Mouse (Mus musculus) hindbrain, embryonic 14.5 days (tissue): ENCODE data around the gene Gm20518. TPM values are rescaled to one million over a fixed set of nuclear protein-coding genes. Genes with fewer than 3 reads are reported as not detected.

Experiments used
- ATAC-seq: fragments of 200-750 bp; cut with Nextera tagmentation; 2 replicates; pipeline ENCODE4 v1.8.0; 2017; ENCODE audit warnings: moderate number of reproducible peaks, mild to moderate bottlenecking, moderate TSS enrichment, moderate library complexity; ENCODE audit not compliant: low FRiP score
- DNase-seq: peaks from one replicate; pipeline ENCODE4 v3.0.0-alpha.2; 2015; ENCODE audit warnings: low spot score
- H3K27ac ChIP-seq: fragments of 300-500 bp; sonication (generic); 2 replicates; pipeline ENCODE4 v1.5.1; 2014; ENCODE audit warnings: mild to moderate bottlenecking, moderate library complexity
- H3K27me3 ChIP-seq: fragments of 300-500 bp; sonication (generic); 2 replicates; pipeline ENCODE4 v1.6.1; 2014; ENCODE audit warnings: mild to moderate bottlenecking, low read length, mixed read lengths; ENCODE audit not compliant: control insufficient read depth, insufficient read depth
- H3K36me3 ChIP-seq: fragments of 300-500 bp; sonication (generic); replicated peaks from 2 replicates; pipeline ENCODE4 v1.6.1; 2014; ENCODE audit not compliant: control insufficient read depth, insufficient read depth
- H3K4me1 ChIP-seq: fragments of 300-500 bp; sonication (generic); replicated peaks from 2 replicates; pipeline ENCODE4 v1.6.1; 2014; ENCODE audit warnings: antibody characterized with exemption, low read length, mixed read lengths; ENCODE audit not compliant: control insufficient read depth, insufficient read depth
- H3K4me2 ChIP-seq: fragments of 300-500 bp; sonication (generic); replicated peaks from 2 replicates; pipeline ENCODE4 v1.6.1; 2014; ENCODE audit warnings: mild to moderate bottlenecking, moderate library complexity
- H3K4me3 ChIP-seq: fragments of 300-500 bp; sonication (generic); replicated peaks from 2 replicates; pipeline ENCODE4 v1.5.1; 2014; ENCODE audit warnings: mild to moderate bottlenecking, low read length
- H3K9ac ChIP-seq: fragments of 300-500 bp; sonication (generic); 2 replicates; pipeline ENCODE4 v1.6.1; 2014
- H3K9me3 ChIP-seq: fragments of 300-500 bp; sonication (generic); 2 replicates; pipeline ENCODE4 v1.6.1; 2016; ENCODE audit warnings: low read length; ENCODE audit not compliant: control insufficient read depth
- WGBS: fragments of 180-500 bp; shearing (Covaris S2); extraction: QIAGEN DNeasy Blood & Tissue Kit; methylation state at CpG from one replicate; pipeline ENCODE4 v1.1.7; 2014; 5-methylcytosine and 5-hydroxymethylcytosine counted together
- polyA plus RNA-seq: library from polyadenylated mRNA; unstranded; fragments of >200 nt; fragmentation: Nextera tagmentation; extraction: Ambion mirVana; gene quantifications from 2 replicates; pipeline ENCODE4 v1.2.1, GENCODE M21; 2014

Gene Gm20518
- polyA plus RNA-seq, 1 experiment from 2014 or later, result 0.48 TPM

DNA sequence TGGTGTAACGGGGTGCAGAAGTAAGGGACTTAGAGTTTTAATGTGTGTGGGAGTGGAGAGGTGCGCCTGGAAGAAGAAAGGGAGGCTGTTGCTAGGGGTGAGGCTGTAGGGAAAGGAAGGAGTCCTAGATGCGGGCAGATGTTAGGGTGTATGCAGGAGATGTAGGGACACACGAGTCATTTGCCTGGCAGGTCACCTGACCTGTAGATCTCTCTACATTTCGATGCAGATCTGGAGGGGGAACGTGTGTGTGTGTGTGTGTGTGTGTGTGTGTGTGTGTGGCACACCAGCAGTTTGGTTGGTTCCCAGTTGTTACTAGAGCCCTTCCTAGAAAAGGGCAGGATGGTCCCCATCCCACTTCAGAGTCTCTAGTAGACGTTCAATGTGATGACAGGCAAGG lies 86.5 kb downstream of the Gm20518 start:
- Histone ChIP-seq H3K9me3 (no peaks in the 10 kb centered on the region), H3K4me3 (peak overlapping the region; percentile 20; the same call in 1 of the 2 replicates), H3K4me1 (peaks cover 44% of the 10 kb centered on the region), H3K36me3 (no peaks in the 10 kb centered on the region), H3K9ac (no peak overlapping the region), H3K27ac (no peak overlapping the region), H3K27me3 (peaks cover 66% of the 10 kb centered on the region), H3K4me2 (peak overlapping the region; percentile 47)
- 11% methylated on average over 7 of the region's 7 CpGs for WGBS
- DNase-seq (no peak), ATAC-seq (no peak)

DNA sequence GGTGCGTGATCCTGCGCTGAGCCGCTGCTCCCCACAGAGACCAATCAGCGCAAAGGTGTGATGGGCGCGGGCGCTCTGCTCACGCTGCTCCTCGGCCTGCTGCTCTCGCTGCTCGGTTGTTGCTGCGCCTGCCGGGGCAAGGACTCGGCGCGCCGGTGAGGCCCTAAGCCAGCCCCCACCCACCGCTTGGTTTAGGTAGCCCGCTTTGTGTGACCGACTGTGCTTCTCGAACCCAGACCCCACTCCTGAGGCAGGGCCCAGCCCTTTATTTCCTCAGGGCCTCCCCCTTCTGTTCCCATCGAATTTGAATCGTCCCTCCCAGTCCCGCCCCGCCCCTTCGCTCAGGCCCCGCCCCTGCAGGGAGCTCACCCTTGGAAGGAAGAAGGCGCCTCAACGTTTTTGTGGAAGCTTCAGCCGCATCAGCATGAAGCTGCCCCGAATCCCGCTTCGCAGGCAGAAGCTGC lies 87.0 kb downstream of the Gm20518 start:
- ATAC-seq (no peak), DNase-seq (no peak)
- WGBS, result 3% methylated on average over 33 of the region's 33 CpGs
- no peak overlapping the region for H3K27ac ChIP-seq
- H3K4me2 ChIP-seq, result peak overlapping the region; percentile 47
- no peaks in the 10 kb centered on the region for H3K9me3 ChIP-seq
- H3K4me1 ChIP-seq, result peaks cover 39% of the 10 kb centered on the region
- H3K36me3 ChIP-seq, result no peaks in the 10 kb centered on the region
- 0 out of 2 replicates have a peak overlapping the region, but pooled peaks have one; percentile 2 for H3K9ac ChIP-seq
- H3K4me3 ChIP-seq, result peak overlapping the region; percentile 20
- peaks cover 71% of the 10 kb centered on the region for H3K27me3 ChIP-seq

DNA sequence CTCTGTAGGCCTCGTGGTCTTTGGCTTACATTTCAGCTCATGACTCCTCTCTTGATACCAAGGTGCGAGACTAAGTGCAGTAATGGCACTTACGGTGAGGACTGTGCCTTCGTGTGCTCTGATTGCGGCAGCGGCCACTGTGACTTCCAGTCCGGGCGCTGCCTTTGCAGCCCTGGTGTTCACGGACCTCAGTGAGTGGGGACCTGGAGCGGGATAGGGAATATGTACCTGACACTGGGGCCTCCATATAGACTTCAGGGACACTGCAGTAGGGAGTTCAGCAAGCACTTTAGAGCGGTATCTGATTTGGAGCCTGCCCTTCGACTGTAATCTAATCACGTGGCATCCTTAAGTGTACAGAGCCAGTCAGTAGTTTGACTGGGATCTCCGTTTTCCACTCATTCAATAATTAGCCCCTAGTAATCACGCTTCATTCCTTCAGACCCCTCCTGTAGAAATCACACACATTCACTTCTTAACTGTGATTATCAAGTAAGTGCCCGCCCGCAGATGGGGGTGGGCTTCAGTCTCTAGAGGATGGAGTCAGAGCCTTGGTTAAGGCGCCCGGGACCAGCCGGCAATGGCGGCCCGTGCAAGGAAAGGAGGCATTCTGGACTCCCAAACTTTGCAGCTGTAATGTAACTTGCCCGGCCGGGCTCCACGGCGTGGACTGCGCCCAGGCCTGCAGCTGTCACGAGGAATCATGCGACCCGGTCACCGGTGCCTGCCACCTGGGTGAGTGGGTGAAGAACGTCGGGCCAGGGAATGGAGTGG lies 87.6 kb downstream of the Gm20518 start:
- ATAC-seq (no peak), DNase-seq (no peak)
- peaks cover 37% of the 10 kb centered on the region for H3K4me1 ChIP-seq
- WGBS, result 8% methylated on average over 33 of the region's 33 CpGs
- H3K4me3 ChIP-seq, result peak overlapping the region; percentile 33
- H3K36me3 ChIP-seq, result no peaks in the 10 kb centered on the region
- peak overlapping the region; percentile 64 for H3K4me2 ChIP-seq
- H3K27ac ChIP-seq, result no peak overlapping the region
- H3K27me3 ChIP-seq, result peaks cover 78% of the 10 kb centered on the region
- H3K9me3 ChIP-seq, result no peaks in the 10 kb centered on the region
- H3K9ac ChIP-seq, result 0 out of 2 replicates have a peak overlapping the region, but pooled peaks have one; percentile 2

DNA sequence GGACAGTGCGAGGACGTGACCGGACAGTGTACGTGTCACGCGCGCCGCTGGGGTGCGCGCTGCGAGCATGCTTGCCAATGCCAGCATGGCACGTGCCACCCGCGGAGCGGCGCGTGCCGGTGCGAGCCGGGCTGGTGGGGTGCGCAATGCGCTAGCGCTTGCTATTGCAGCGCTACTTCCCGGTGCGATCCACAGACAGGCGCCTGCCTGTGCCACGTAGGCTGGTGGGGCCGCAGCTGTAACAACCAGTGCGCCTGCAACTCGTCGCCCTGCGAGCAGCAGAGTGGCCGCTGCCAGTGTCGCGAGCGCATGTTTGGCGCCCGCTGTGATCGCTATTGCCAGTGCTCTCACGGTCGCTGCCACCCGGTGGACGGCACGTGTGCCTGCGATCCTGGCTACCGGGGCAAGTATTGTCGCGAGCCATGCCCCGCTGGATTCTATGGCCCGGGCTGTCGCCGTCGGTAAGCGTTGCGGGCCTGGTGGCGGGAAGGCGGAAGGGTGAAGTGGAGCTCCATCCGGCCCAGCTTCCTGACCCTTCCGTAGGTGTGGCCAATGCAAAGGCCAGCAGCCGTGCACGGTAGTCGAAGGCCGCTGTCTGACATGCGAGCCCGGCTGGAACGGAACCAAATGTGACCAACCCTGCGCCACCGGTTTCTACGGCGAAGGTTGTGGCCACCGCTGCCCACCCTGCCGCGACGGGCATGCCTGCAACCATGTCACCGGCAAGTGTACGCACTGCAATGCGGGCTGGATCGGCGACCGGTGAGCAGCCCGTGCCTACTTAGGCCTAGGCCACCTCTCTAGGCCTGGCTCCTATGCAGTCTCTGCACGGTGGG lies 88.4 kb downstream of the Gm20518 start:
- H3K9me3 ChIP-seq, result no peaks in the 10 kb centered on the region
- peak overlapping the region; percentile 46; the same call in 1 of the 2 replicates for H3K9ac ChIP-seq
- H3K4me2 ChIP-seq, result peak overlapping the region; percentile 64
- no peak for ATAC-seq
- WGBS, result 2% methylated on average over 81 of the region's 83 CpGs
- peaks cover 37% of the 10 kb centered on the region for H3K4me1 ChIP-seq
- H3K4me3 ChIP-seq, result peak overlapping the region; percentile 33
- H3K27me3 ChIP-seq, result peaks cover 86% of the 10 kb centered on the region
- no peaks in the 10 kb centered on the region for H3K36me3 ChIP-seq
- DNase-seq, result peak; percentile 40
- H3K27ac ChIP-seq, result no peak overlapping the region

- 5% methylated on average over 18 of the region's 18 CpGs for WGBS
- H3K27me3 ChIP-seq, result peaks cover 92% of the 10 kb centered on the region
- no peaks in the 10 kb centered on the region for H3K36me3 ChIP-seq
- peaks cover 32% of the 10 kb centered on the region for H3K4me1 ChIP-seq
- H3K9me3 ChIP-seq, result no peaks in the 10 kb centered on the region
- peak overlapping the region; percentile 33 for H3K4me3 ChIP-seq
- no peak for DNase-seq
- no peak overlapping the region for H3K27ac ChIP-seq
- ATAC-seq, result no peak
- peak overlapping the region; percentile 46; the same call in 1 of the 2 replicates for H3K9ac ChIP-seq
- peak overlapping the region; percentile 64 for H3K4me2 ChIP-seq
Measured at GRCm38 (mm10) chr16:17802456-17802838, 89.0 kb downstream of the Gm20518 start.

DNA sequence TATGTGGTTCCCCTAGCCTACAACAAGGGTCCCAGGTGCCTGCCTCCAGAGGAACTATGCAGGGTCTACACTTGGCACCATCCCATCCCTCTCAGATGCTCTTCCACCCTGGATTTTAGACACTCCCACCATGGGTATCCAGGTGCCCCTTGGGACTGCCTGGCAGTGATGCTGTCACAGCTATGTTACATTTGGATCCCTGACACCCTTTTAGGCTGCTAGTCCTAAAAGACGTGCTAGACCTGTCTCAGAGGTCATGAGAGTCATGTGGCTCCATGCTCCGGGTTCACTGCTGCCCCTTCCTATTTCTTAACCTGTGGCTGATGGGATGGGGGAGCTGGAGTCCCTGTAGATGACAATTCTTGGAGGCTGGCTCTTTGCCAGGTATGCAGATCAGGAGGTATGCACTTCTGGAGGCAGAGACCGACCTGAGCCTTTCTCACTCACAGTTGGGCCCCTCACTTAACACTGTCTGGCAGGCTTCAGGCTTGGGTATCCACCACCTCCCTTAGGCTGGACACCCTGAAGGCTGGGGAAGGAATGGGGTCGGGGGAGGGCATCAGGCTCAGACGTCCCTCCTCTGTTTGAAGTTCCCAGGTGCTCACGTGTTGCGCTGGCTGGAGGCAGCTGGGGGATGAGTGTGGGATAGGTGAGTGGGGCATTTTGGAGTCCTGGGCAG lies 89.6 kb downstream of the Gm20518 start:
- Histone ChIP-seq H3K4me1 (peaks cover 37% of the 10 kb centered on the region), H3K27me3 (peaks cover 95% of the 10 kb centered on the region), H3K9ac (no peak overlapping the region), H3K9me3 (no peaks in the 10 kb centered on the region), H3K4me2 (peak overlapping the region; percentile 64), H3K27ac (no peak overlapping the region), H3K36me3 (no peaks in the 10 kb centered on the region), H3K4me3 (peak overlapping the region; percentile 33; the same call in 1 of the 2 replicates)
- WGBS, result 1% methylated on average over 7 of the region's 7 CpGs
- no peak for ATAC-seq
- no peak for DNase-seq

DNA sequence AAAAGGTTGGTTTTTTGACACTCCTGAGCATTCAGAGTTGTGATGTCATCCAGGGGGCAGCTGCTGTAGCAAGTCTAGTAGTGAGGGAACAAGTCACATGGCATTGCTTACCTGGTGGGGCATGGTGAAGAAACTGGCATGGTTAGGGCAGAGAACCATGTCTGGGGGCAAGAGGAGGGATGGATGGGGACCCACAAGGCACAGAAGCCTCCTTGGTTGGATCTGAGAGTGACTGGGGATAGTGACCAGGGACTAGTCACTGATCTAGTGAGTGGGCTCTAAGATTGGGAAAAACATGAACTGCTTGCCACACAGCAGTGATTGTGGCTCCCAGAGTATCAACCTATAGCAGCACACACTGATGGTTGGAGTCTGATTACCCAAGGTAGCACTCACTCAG lies 91.9 kb downstream of the Gm20518 start:
- no peak overlapping the region for H3K4me2 ChIP-seq
- H3K27me3 ChIP-seq, result peaks cover 92% of the 10 kb centered on the region
- ATAC-seq, result no peak
- H3K27ac ChIP-seq, result no peak overlapping the region
- no peak overlapping the region for H3K9ac ChIP-seq
- H3K4me3 ChIP-seq, result no peak overlapping the region
- H3K4me1 ChIP-seq, result peaks cover 28% of the 10 kb centered on the region
- H3K9me3 ChIP-seq, result no peaks in the 10 kb centered on the region
- DNase-seq, result no peak
- no peaks in the 10 kb centered on the region for H3K36me3 ChIP-seq

GRCm38 (mm10) chr16:17798321-17799180 lies 92.9 kb downstream of the Gm20518 start:
- Histone ChIP-seq H3K4me2 (peak overlapping the region; percentile 79), H3K36me3 (peaks cover 2% of the 10 kb centered on the region; the same call in 1 of the 2 replicates), H3K4me1 (peaks cover 21% of the 10 kb centered on the region), H3K27me3 (peaks cover 82% of the 10 kb centered on the region), H3K4me3 (peak overlapping the region; percentile 46), H3K9me3 (no peaks in the 10 kb centered on the region), H3K27ac (no peak overlapping the region), H3K9ac (peak overlapping the region; percentile 61; the same call in 1 of the 2 replicates)
- DNase-seq (no peak), ATAC-seq (no peak)
- 2% methylated on average over 32 of the region's 45 CpGs for WGBS
